Mouse (Mus musculus) forebrain, embryonic 12.5 days (tissue): ENCODE data around the gene Srsf1. TPM values are rescaled to one million over a fixed set of nuclear protein-coding genes. Genes with fewer than 3 reads are reported as not detected.

Experiments used
- ATAC-seq: fragments of 200-750 bp; cut with Nextera tagmentation; 2 replicates; pipeline ENCODE4 v1.8.0; 2017; ENCODE audit warnings: moderate TSS enrichment; ENCODE audit not compliant: low FRiP score
- H3K27ac ChIP-seq: fragments of 300-500 bp; sonication (generic); 2 replicates; pipeline ENCODE4 v1.5.1; 2016; ENCODE audit warnings: mild to moderate bottlenecking
- H3K27me3 ChIP-seq: fragments of 300-500 bp; sonication (generic); 2 replicates; pipeline ENCODE4 v1.6.1; 2016; ENCODE audit warnings: mild to moderate bottlenecking
- H3K36me3 ChIP-seq: fragments of 300-500 bp; sonication (generic); replicated peaks from 2 replicates; pipeline ENCODE4 v1.6.1; 2016; ENCODE audit warnings: mild to moderate bottlenecking
- H3K4me1 ChIP-seq: fragments of 300-500 bp; sonication (generic); 2 replicates; pipeline ENCODE4 v1.6.1; 2016
- H3K4me2 ChIP-seq: fragments of 300-500 bp; sonication (generic); 2 replicates; pipeline ENCODE4 v1.6.1; 2016; ENCODE audit warnings: mild to moderate bottlenecking, moderate library complexity
- H3K4me3 ChIP-seq: fragments of 300-500 bp; sonication (generic); replicated peaks from 2 replicates; pipeline ENCODE4 v1.5.1; 2016; ENCODE audit warnings: mild to moderate bottlenecking
- H3K9ac ChIP-seq: fragments of 300-500 bp; sonication (generic); 2 replicates; pipeline ENCODE4 v1.6.1; 2016; ENCODE audit warnings: mild to moderate bottlenecking
- H3K9me3 ChIP-seq: fragments of 300-500 bp; sonication (generic); 2 replicates; pipeline ENCODE4 v1.6.1; 2016
- WGBS: fragments of 180-500 bp; shearing (Covaris S2); methylation state at CpG from one replicate; pipeline ENCODE4 v1.1.7; 2016; 5-methylcytosine and 5-hydroxymethylcytosine counted together
- polyA plus RNA-seq: library from polyadenylated mRNA; unstranded; fragments of >200 nt; fragmentation: Nextera tagmentation; extraction: Ambion mirVana; gene quantifications from 2 replicates; pipeline ENCODE4 v1.2.1, GENCODE M21; 2016

The Srsf1 gene
- polyA plus RNA-seq, 1 experiment from 2014 or later, result 564 TPM

GRCm38 (mm10) chr11:88067191-88067585, 20.0 kb downstream of the Srsf1 start:
- 5% methylated on average over 8 of the region's 8 CpGs for WGBS
- Histone ChIP-seq H3K27me3 (no peaks in the 10 kb centered on the region), H3K4me3 (peak overlapping the region; percentile 98), H3K4me2 (peak overlapping the region; percentile 69), H3K9me3 (no peaks in the 10 kb centered on the region), H3K27ac (peak overlapping the region; percentile 99), H3K36me3 (no peaks in the 10 kb centered on the region), H3K4me1 (peaks cover 26% of the 10 kb centered on the region), H3K9ac (peak overlapping the region; percentile 98)
- ATAC-seq, result no peak

- H3K4me1 ChIP-seq, result peaks cover 31% of the 10 kb centered on the region
- peak within 1 kb of the TSS; percentile 98 for H3K4me3 ChIP-seq
- peak; percentile 89 for ATAC-seq
- no peaks in the 10 kb centered on the region for H3K36me3 ChIP-seq
- peak within 1 kb of the TSS; percentile 69 for H3K4me2 ChIP-seq
- H3K9me3 ChIP-seq, result no peaks in the 10 kb centered on the region
- 1% methylated on average over 36 of the region's 81 CpGs for WGBS
- no peaks in the 10 kb centered on the region for H3K27me3 ChIP-seq
- H3K9ac ChIP-seq, result peak within 1 kb of the TSS; percentile 98
- H3K27ac ChIP-seq, result peak within 1 kb of the TSS; percentile 99
These were observed 20.6 kb downstream of the Srsf1 start, which contains the start of gene Vezf1 for GRCm38 (mm10) chr11:88067586-88068410. TSS of gene Vezf1 (plus strand) at chr11:88068279.

GRCm38 (mm10) chr11:88068411-88069245, 21.5 kb downstream of the Srsf1 start:
- H3K27ac ChIP-seq, result peak overlapping the region; percentile 99
- H3K9me3 ChIP-seq, result no peaks in the 10 kb centered on the region
- H3K4me3 ChIP-seq, result peak overlapping the region; percentile 98
- peak overlapping the region; percentile 98 for H3K9ac ChIP-seq
- whole genome bisulfite sequencing, result 1% methylated on average over 65 of the region's 92 CpGs
- peak; percentile 73 for ATAC-seq
- H3K36me3 ChIP-seq, result peaks cover 8% of the 10 kb centered on the region
- peaks cover 39% of the 10 kb centered on the region for H3K4me1 ChIP-seq
- H3K4me2 ChIP-seq, result peak overlapping the region; percentile 69
- H3K27me3 ChIP-seq, result no peaks in the 10 kb centered on the region

- Histone ChIP-seq H3K9ac (peak overlapping the region; percentile 98), H3K9me3 (no peaks in the 10 kb centered on the region), H3K4me3 (peak overlapping the region; percentile 98), H3K4me2 (peak overlapping the region; percentile 69), H3K27me3 (no peaks in the 10 kb centered on the region), H3K4me1 (peaks cover 41% of the 10 kb centered on the region), H3K36me3 (peaks cover 12% of the 10 kb centered on the region), H3K27ac (peak overlapping the region; percentile 99)
- under 1% methylated on average over 12 of the region's 12 CpGs for WGBS
- ATAC-seq, result no peak
These were observed 22.0 kb downstream of the Srsf1 start for GRCm38 (mm10) chr11:88069246-88069570.

- WGBS, result 35% methylated on average over 4 of the region's 4 CpGs
These were observed 23.2 kb downstream of the Srsf1 start for GRCm38 (mm10) chr11:88070392-88070791.

GRCm38 (mm10) chr11:88071113-88071512, 23.9 kb downstream of the Srsf1 start:
- H3K9ac ChIP-seq, result peak overlapping the region; percentile 44
- no peaks in the 10 kb centered on the region for H3K27me3 ChIP-seq
- no peaks in the 10 kb centered on the region for H3K9me3 ChIP-seq
- peak overlapping the region; percentile 69 for H3K4me2 ChIP-seq
- H3K4me3 ChIP-seq, result peak overlapping the region; percentile 98
- WGBS, result 38% methylated on average over 5 of the region's 5 CpGs
- 0 out of 2 replicates have a peak overlapping the region, but pooled peaks have one; percentile 50 for H3K27ac ChIP-seq
- H3K36me3 ChIP-seq, result peaks cover 29% of the 10 kb centered on the region
- no peak for ATAC-seq
- peaks cover 52% of the 10 kb centered on the region for H3K4me1 ChIP-seq

More at GRCm38 (mm10) chr11:88070392-88070791, 23.2 kb downstream of the Srsf1 start:
- peak overlapping the region; percentile 69 for H3K4me2 ChIP-seq
- H3K9me3 ChIP-seq, result no peaks in the 10 kb centered on the region
- no peaks in the 10 kb centered on the region for H3K27me3 ChIP-seq
- peaks cover 48% of the 10 kb centered on the region for H3K4me1 ChIP-seq
- peak overlapping the region; percentile 44 for H3K9ac ChIP-seq
- H3K4me3 ChIP-seq, result peak overlapping the region; percentile 98
- no peak overlapping the region for H3K27ac ChIP-seq
- no peak for ATAC-seq
- peaks cover 23% of the 10 kb centered on the region for H3K36me3 ChIP-seq

GRCm38 (mm10) chr11:88073343-88073875, 26.2 kb downstream of the Srsf1 start:
- H3K9ac ChIP-seq, result no peak overlapping the region
- H3K9me3 ChIP-seq, result no peaks in the 10 kb centered on the region
- 0 out of 2 replicates have a peak overlapping the region, but pooled peaks have one; percentile 19 for H3K27ac ChIP-seq
- 85% methylated on average over 14 of the region's 14 CpGs for WGBS
- no peak for ATAC-seq
- peaks cover 50% of the 10 kb centered on the region for H3K36me3 ChIP-seq
- no peaks in the 10 kb centered on the region for H3K27me3 ChIP-seq
- H3K4me3 ChIP-seq, result no peak overlapping the region
- H3K4me2 ChIP-seq, result no peak overlapping the region
- peaks cover 51% of the 10 kb centered on the region for H3K4me1 ChIP-seq

GRCm38 (mm10) chr11:88075701-88076100, 28.5 kb downstream of the Srsf1 start:
- peaks cover 73% of the 10 kb centered on the region for H3K36me3 ChIP-seq
- 22% methylated on average over 1 of the region's 1 CpGs for WGBS
- ATAC-seq, result no peak

GRCm38 (mm10) chr11:88076394-88076793, 29.2 kb downstream of the Srsf1 start:
- Histone ChIP-seq H3K36me3 (peaks cover 80% of the 10 kb centered on the region), H3K4me2 (no peak overlapping the region)
- 73% methylated on average over 1 of the region's 1 CpGs for whole genome bisulfite sequencing

More at GRCm38 (mm10) chr11:88075701-88076100, 28.5 kb downstream of the Srsf1 start:
- Histone ChIP-seq H3K27ac (0 out of 2 replicates have a peak overlapping the region, but pooled peaks have one; percentile 32), H3K4me3 (no peak overlapping the region), H3K4me1 (peaks cover 42% of the 10 kb centered on the region), H3K9me3 (no peaks in the 10 kb centered on the region), H3K9ac (no peak overlapping the region), H3K27me3 (no peaks in the 10 kb centered on the region), H3K4me2 (no peak overlapping the region)

GRCm38 (mm10) chr11:88083699-88084098, 36.5 kb downstream of the Srsf1 start:
- no peak overlapping the region for H3K4me2 ChIP-seq
- H3K9me3 ChIP-seq, result no peaks in the 10 kb centered on the region
- H3K27me3 ChIP-seq, result no peaks in the 10 kb centered on the region
- WGBS, result 85% methylated on average over 6 of the region's 6 CpGs
- peaks cover 60% of the 10 kb centered on the region for H3K36me3 ChIP-seq
- H3K4me1 ChIP-seq, result peaks cover 23% of the 10 kb centered on the region
- no peak overlapping the region for H3K27ac ChIP-seq
- no peak overlapping the region for H3K4me3 ChIP-seq
- ATAC-seq, result no peak
- H3K9ac ChIP-seq, result no peak overlapping the region

More at GRCm38 (mm10) chr11:88076394-88076793, 29.2 kb downstream of the Srsf1 start:
- no peak for ATAC-seq
- H3K27me3 ChIP-seq, result no peaks in the 10 kb centered on the region
- H3K4me1 ChIP-seq, result peaks cover 36% of the 10 kb centered on the region
- no peak overlapping the region for H3K27ac ChIP-seq
- no peaks in the 10 kb centered on the region for H3K9me3 ChIP-seq
- H3K4me3 ChIP-seq, result no peak overlapping the region
- H3K9ac ChIP-seq, result no peak overlapping the region

GRCm38 (mm10) chr11:88086737-88087627, 39.8 kb downstream of the Srsf1 start:
- H3K27me3 ChIP-seq, result no peaks in the 10 kb centered on the region
- H3K27ac ChIP-seq, result peak overlapping the region; percentile 82
- peak overlapping the region; percentile 68 for H3K4me2 ChIP-seq
- H3K36me3 ChIP-seq, result peaks cover 27% of the 10 kb centered on the region
- 6% methylated on average over 25 of the region's 25 CpGs for WGBS
- no peaks in the 10 kb centered on the region for H3K9me3 ChIP-seq
- H3K9ac ChIP-seq, result peak overlapping the region; percentile 48; the same call in 1 of the 2 replicates
- H3K4me3 ChIP-seq, result peak overlapping the region; percentile 33
- peak; percentile 98 for ATAC-seq
- H3K4me1 ChIP-seq, result peaks cover 25% of the 10 kb centered on the region
